Mouse (Mus musculus) cerebellum, adult 11-12 months (tissue): ENCODE measurements around the gene Plpp7.
A peak's percentile ranks its signal among the peaks of the same experiment; 100 is the strongest.

Experiments
- DNase-seq: peaks from one replicate; pipeline ENCODE4 v3.0.0; 2022

Gene Plpp7

GRCm38 (mm10) chr2:32144633-32145032, 49.3 kb downstream of the Plpp7 start:
- DNase-seq, result no peak

GRCm38 (mm10) chr2:32146617-32147162, 51.4 kb downstream of the Plpp7 start:
- DNase-seq, result no peak

- DNase-seq, result peak; percentile 66
Measured at GRCm38 (mm10) chr2:32150135-32150534, 54.8 kb downstream of the Plpp7 start.

GRCm38 (mm10) chr2:32150562-32150923, 55.2 kb downstream of the Plpp7 start:
- DNase-seq, result no peak

- DNase-seq, result peak; percentile 72
Measured at GRCm38 (mm10) chr2:32150924-32151659, 55.8 kb downstream of the Plpp7 start, which contains the start of gene Prrc2b. Gene Prrc2b (plus strand): TSS chr2:32151082.

- DNase-seq, result peak; percentile 70
Measured at GRCm38 (mm10) chr2:32151660-32152366, 56.5 kb downstream of the Plpp7 start.

- DNase-seq, result no peak
Measured at GRCm38 (mm10) chr2:32152367-32153034, 57.2 kb downstream of the Plpp7 start.

- no peak for DNase-seq
Measured at GRCm38 (mm10) chr2:32153041-32153790, 57.9 kb downstream of the Plpp7 start.

- no peak for DNase-seq
Measured at GRCm38 (mm10) chr2:32153791-32154119, 58.4 kb downstream of the Plpp7 start.

GRCm38 (mm10) chr2:32154334-32154997, 59.1 kb downstream of the Plpp7 start:
- DNase-seq, result no peak

- DNase-seq, result no peak
Measured at GRCm38 (mm10) chr2:32154998-32155541, 59.7 kb downstream of the Plpp7 start.

GRCm38 (mm10) chr2:32155614-32156013, 60.3 kb downstream of the Plpp7 start:
- DNase-seq, result no peak

- no peak for DNase-seq
Measured at GRCm38 (mm10) chr2:32156645-32157044, 61.3 kb downstream of the Plpp7 start.

- no peak for DNase-seq
Measured at GRCm38 (mm10) chr2:32157328-32157727, 62.0 kb downstream of the Plpp7 start.

- DNase-seq, result no peak
Measured at GRCm38 (mm10) chr2:32158616-32159239, 63.4 kb downstream of the Plpp7 start.
